Mouse (Mus musculus) kidney, embryonic 14.5 days (tissue): ENCODE results near the gene Als2. TPM values are rescaled to one million over a fixed set of nuclear protein-coding genes. Genes with fewer than 3 reads are reported as not detected.

Experiments
- ATAC-seq: fragments of 200-750 bp; cut with Nextera tagmentation; 2 replicates; pipeline ENCODE4 v1.8.0; 2017; ENCODE audit warnings: moderate number of reproducible peaks, mild to moderate bottlenecking, moderate TSS enrichment, moderate library complexity; ENCODE audit not compliant: low FRiP score, low TSS enrichment
- H3K27ac ChIP-seq: fragments of 300-500 bp; sonication (generic); 2 replicates; pipeline ENCODE4 v1.5.1; 2014; ENCODE audit warnings: low read depth, mild to moderate bottlenecking, low read length, moderate library complexity, mixed read lengths
- H3K27me3 ChIP-seq: fragments of 300-500 bp; sonication (generic); 2 replicates; pipeline ENCODE4 v1.6.1; 2014; ENCODE audit warnings: mild to moderate bottlenecking, low read length; ENCODE audit not compliant: control insufficient read depth, insufficient read depth
- H3K36me3 ChIP-seq: fragments of 300-500 bp; sonication (generic); 2 replicates; pipeline ENCODE4 v1.6.1; 2014; ENCODE audit warnings: low read length, mixed read lengths; ENCODE audit not compliant: control insufficient read depth, insufficient read depth
- H3K4me1 ChIP-seq: fragments of 300-500 bp; sonication (generic); 2 replicates; pipeline ENCODE4 v1.6.1; 2014; ENCODE audit warnings: low read length, mixed read lengths; ENCODE audit not compliant: control insufficient read depth, insufficient read depth
- H3K4me2 ChIP-seq: fragments of 300-500 bp; sonication (generic); replicated peaks from 2 replicates; pipeline ENCODE4 v1.6.1; 2014; ENCODE audit warnings: low read depth, mild to moderate bottlenecking, low read length
- H3K4me3 ChIP-seq: fragments of 300-500 bp; sonication (generic); 2 replicates; pipeline ENCODE4 v1.5.1; 2014; ENCODE audit warnings: mild to moderate bottlenecking, low read length
- H3K9ac ChIP-seq: fragments of 300-500 bp; sonication (generic); 2 replicates; pipeline ENCODE4 v1.6.1; 2014; ENCODE audit warnings: low read depth, mild to moderate bottlenecking, low read length, moderate library complexity
- H3K9me3 ChIP-seq: fragments of 300-500 bp; sonication (generic); 2 replicates; pipeline ENCODE4 v1.6.1; 2016; ENCODE audit warnings: low read length; ENCODE audit not compliant: control insufficient read depth
- WGBS: fragments of 180-500 bp; shearing (Covaris S2); extraction: QIAGEN DNeasy Blood & Tissue Kit; methylation state at CpG from one replicate; pipeline ENCODE4 v1.1.7; 2014; 5-methylcytosine and 5-hydroxymethylcytosine counted together
- polyA plus RNA-seq: library from polyadenylated mRNA; unstranded; fragments of >200 nt; fragmentation: Nextera tagmentation; extraction: Ambion mirVana; gene quantifications from 2 replicates; pipeline ENCODE4 v1.2.1, GENCODE M21; 2014

Als2 gene
- polyA plus RNA-seq, 1 experiment from 2014 or later, result 13.7 TPM

DNA sequence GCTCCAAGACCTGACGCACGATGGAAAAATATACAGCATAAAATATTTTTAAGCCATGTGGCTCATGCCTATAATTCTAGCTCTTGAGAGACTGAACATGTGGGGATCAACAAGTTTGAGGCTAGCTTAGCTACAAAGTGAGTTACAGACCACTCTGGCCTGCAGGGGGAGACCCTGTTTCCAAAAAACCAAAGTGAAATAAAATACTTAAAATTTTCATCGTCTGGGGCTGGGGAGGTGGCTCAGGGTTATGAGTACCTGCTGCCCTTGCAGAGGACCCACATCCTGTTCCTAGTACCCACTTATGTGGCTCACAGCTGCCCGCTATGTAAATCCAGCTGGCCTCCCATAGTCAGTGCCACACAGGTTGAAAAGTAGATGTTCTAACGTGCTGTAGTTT lies 86.5 kb downstream of the Als2 start:
- no peaks in the 10 kb centered on the region for H3K9me3 ChIP-seq
- no peaks in the 10 kb centered on the region for H3K4me1 ChIP-seq
- H3K4me2 ChIP-seq, result no peak overlapping the region
- H3K27me3 ChIP-seq, result no peaks in the 10 kb centered on the region
- no peaks in the 10 kb centered on the region for H3K36me3 ChIP-seq
- H3K9ac ChIP-seq, result no peak overlapping the region
- ATAC-seq, result no peak
- no peak overlapping the region for H3K4me3 ChIP-seq
- WGBS, result 81% methylated on average over 5 of the region's 5 CpGs
- H3K27ac ChIP-seq, result no peak overlapping the region

DNA sequence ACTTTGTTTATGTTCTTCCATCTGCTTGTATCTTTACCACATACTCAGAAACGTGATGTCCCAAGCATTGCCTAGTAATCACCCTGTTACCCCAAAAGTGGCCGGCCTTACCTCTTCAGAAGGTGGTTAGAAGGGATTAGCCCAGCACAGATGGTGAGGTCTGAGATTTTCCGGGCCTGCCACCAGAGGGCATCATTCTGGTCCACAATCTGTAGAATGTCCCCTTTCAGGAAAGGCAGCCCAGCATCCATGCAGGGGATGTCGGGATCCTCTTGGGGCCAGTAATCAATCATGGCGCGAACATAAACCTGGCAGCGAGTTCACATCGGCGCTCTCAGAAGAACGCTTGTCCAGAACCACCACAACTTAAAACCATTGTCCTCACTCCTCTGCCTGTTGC lies 92.5 kb downstream of the Als2 start:
- WGBS, result 73% methylated on average over 10 of the region's 10 CpGs

GRCm38 (mm10) chr1:59142809-59143208 lies 94.2 kb downstream of the Als2 start:
- H3K4me2 ChIP-seq, result no peak overlapping the region
- H3K36me3 ChIP-seq, result no peaks in the 10 kb centered on the region
- H3K27ac ChIP-seq, result no peak overlapping the region
- no peak for ATAC-seq
- no peaks in the 10 kb centered on the region for H3K4me1 ChIP-seq
- no peaks in the 10 kb centered on the region for H3K9me3 ChIP-seq
- no peaks in the 10 kb centered on the region for H3K27me3 ChIP-seq
- H3K4me3 ChIP-seq, result no peak overlapping the region
- H3K9ac ChIP-seq, result no peak overlapping the region

More for the DNA sequence above, 92.5 kb downstream of the Als2 start:
- Histone ChIP-seq H3K9ac (no peak overlapping the region), H3K4me1 (no peaks in the 10 kb centered on the region), H3K36me3 (no peaks in the 10 kb centered on the region), H3K27me3 (no peaks in the 10 kb centered on the region), H3K4me3 (no peak overlapping the region), H3K27ac (no peak overlapping the region), H3K4me2 (no peak overlapping the region), H3K9me3 (no peaks in the 10 kb centered on the region)
- no peak for ATAC-seq

- Histone ChIP-seq H3K4me3 (no peak overlapping the region), H3K9ac (no peak overlapping the region), H3K4me2 (no peak overlapping the region), H3K9me3 (no peaks in the 10 kb centered on the region), H3K4me1 (no peaks in the 10 kb centered on the region), H3K27me3 (no peaks in the 10 kb centered on the region), H3K27ac (no peak overlapping the region), H3K36me3 (no peaks in the 10 kb centered on the region)
- ATAC-seq, result no peak
- WGBS, result 62% methylated on average over 5 of the region's 5 CpGs
Observed at GRCm38 (mm10) chr1:59134419-59134818, 102.6 kb downstream of the Als2 start.

GRCm38 (mm10) chr1:59128879-59129278 lies 108.2 kb downstream of the Als2 start:
- Histone ChIP-seq H3K27ac (no peak overlapping the region), H3K36me3 (no peaks in the 10 kb centered on the region), H3K4me3 (no peak overlapping the region), H3K4me2 (no peak overlapping the region), H3K27me3 (no peaks in the 10 kb centered on the region), H3K4me1 (no peaks in the 10 kb centered on the region), H3K9ac (no peak overlapping the region), H3K9me3 (no peaks in the 10 kb centered on the region)
- ATAC-seq, result no peak
- 43% methylated on average over 7 of the region's 7 CpGs for WGBS

DNA sequence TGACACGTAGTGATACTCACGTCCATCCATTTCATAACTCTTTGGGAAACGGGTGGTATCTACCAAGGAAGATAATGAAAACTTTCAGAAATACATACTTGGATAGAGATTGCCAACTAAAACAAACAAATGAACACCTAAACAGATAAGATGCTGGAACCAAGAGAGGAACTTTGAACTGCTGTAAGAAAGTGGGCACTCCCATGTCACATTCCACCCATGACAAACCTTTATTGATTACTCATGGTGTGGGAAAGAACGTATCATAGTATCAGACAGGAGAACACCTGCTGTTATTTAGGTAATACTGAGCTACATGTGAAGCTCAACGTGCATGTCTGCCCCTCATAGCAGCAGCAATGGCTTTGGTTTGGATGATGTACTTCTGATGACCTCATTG lies 111.5 kb downstream of the Als2 start:
- no peaks in the 10 kb centered on the region for H3K36me3 ChIP-seq
- WGBS, result 89% methylated on average over 5 of the region's 5 CpGs
- no peak for ATAC-seq
- H3K9me3 ChIP-seq, result no peaks in the 10 kb centered on the region
- no peak overlapping the region for H3K27ac ChIP-seq
- H3K4me2 ChIP-seq, result no peak overlapping the region
- no peak overlapping the region for H3K9ac ChIP-seq
- no peak overlapping the region for H3K4me3 ChIP-seq
- H3K4me1 ChIP-seq, result no peaks in the 10 kb centered on the region
- H3K27me3 ChIP-seq, result no peaks in the 10 kb centered on the region

DNA sequence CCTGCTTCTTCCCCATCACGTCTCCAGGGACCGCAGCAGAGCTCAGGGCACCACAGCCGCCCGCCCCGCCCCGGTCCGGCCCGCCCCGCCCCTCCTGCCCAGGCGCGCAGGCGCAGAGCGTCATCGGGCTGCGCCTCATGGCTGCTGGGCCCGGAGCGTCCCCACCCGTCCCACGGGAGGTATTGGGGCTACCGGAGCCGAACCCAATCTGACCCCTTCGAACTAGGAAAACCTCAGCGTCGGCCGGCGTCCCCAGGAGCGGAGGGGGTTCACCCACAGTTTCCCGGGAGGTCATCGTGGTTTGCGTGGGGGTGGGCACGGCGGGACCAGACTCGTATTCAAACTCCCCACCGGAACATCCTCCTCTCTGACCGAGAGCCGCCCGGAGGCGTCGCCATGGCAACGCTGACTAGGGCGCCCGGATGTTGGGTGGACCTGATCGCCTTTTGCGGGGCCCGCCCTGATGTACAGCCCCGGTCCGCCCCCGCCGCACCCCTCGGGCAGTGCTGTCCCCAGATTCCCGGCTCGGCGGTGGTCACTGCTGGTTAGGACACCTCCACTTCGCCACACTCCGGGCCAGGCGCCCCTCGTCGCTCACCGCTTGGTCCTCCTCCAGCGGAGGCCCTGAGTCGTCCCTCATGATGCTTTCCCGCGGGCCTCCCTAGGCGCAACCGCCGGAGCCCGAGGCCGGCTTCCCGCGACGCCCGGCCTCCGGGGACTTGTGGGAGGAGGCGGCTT lies 117.1 kb downstream of the Als2 start, which contains the start of gene Tmem237:
TSS of gene Tmem237 (minus strand) at position 689 of the 738 bp plus-strand sequence.
- WGBS, result under 1% methylated on average over 73 of the region's 74 CpGs
- H3K27ac ChIP-seq, result peak within 1 kb of the TSS; percentile 88
- H3K4me2 ChIP-seq, result peak within 1 kb of the TSS; percentile 93
- H3K27me3 ChIP-seq, result no peaks in the 10 kb centered on the region
- H3K36me3 ChIP-seq, result no peaks in the 10 kb centered on the region
- ATAC-seq, result peak; percentile 98
- H3K4me3 ChIP-seq, result peak within 1 kb of the TSS; percentile 73
- no peaks in the 10 kb centered on the region for H3K4me1 ChIP-seq
- H3K9me3 ChIP-seq, result no peaks in the 10 kb centered on the region
- peak within 1 kb of the TSS; percentile 82 for H3K9ac ChIP-seq

Other genes starting within 250 kb of the Als2 start
- not detected in 2 replicates for gene C2cd6, start 142.3 kb downstream of the Als2 start, polyA plus RNA-seq
- 49.9 and 53.8 TPM in 2 replicates for gene Tmem237, start 116.8 kb downstream of the Als2 start, polyA plus RNA-seq
- 0.59 and 0.62 TPM in 2 replicates for gene Mpp4, start 73.8 kb downstream of the Als2 start, polyA plus RNA-seq
- 0.53 and 0.93 TPM in 2 replicates for gene Cdk15, start 19.7 kb upstream of the Als2 start, polyA plus RNA-seq
- gene Fzd7, start 245.2 kb upstream of the Als2 start, polyA plus RNA-seq, result 20.1 and 29.2 TPM in 2 replicates